Mouse (Mus musculus) mature B cell (primary cell): ENCODE measurements around the gene Gm48551.

ENCODE experiments used
- in situ Hi-C: fragments of 300-500 bp; cut with MboI; formaldehyde crosslinking; loops from 2 replicates; pipeline ENCODE4 v1.14.3; 2019

The Gm48551 gene

GRCm38 (mm10) chr10:81383802-81384604 lies at the start of gene Gm48551, which contains the start of gene Dohh:
Gm48551 (plus strand) TSS chr10:81384466.
Dohh (plus strand) TSS chr10:81384428.
- in situ Hi-C loops: no loop called here

GRCm38 (mm10) chr10:81335393-81336340 lies 48.6 kb upstream of the Gm48551 start:
- in situ Hi-C loops: no loop called here

- in situ Hi-C loops: no loop called here
Measured at GRCm38 (mm10) chr10:81336558-81336957, 47.7 kb upstream of the Gm48551 start.

- in situ Hi-C loops: loop anchor here (10.0 kb wide), 1 partner anchor 46 kb away; the partner anchor contains the start of genes Pip5k1c and Tjp3
Measured at GRCm38 (mm10) chr10:81340551-81341332, 43.5 kb upstream of the Gm48551 start.

- in situ Hi-C loops: loop anchor here (10.0 kb wide), 1 partner anchor 47 kb away; the partner anchor contains the start of genes Pip5k1c and Tjp3
Measured at GRCm38 (mm10) chr10:81341333-81341949, 42.8 kb upstream of the Gm48551 start.

- in situ Hi-C loops: loop anchor here (10.0 kb wide), 1 partner anchor 48 kb away; the partner anchor contains the start of genes Pip5k1c and Tjp3
Measured at GRCm38 (mm10) chr10:81342686-81343505, 41.4 kb upstream of the Gm48551 start, which contains the start of gene Gipc3. Gipc3 (minus strand) TSS chr10:81343266.

- in situ Hi-C loops: loop anchor here (10.0 kb wide), 1 partner anchor 50 kb away; the partner anchor contains the start of genes Pip5k1c and Tjp3
Measured at GRCm38 (mm10) chr10:81344421-81345161, 39.7 kb upstream of the Gm48551 start.

- in situ Hi-C loops: loop anchor here (10.0 kb wide), 1 partner anchor 50 kb away; the partner anchor contains the start of genes Pip5k1c and Tjp3
Measured at GRCm38 (mm10) chr10:81345162-81345534, 39.1 kb upstream of the Gm48551 start.

GRCm38 (mm10) chr10:81346453-81347067 lies 37.7 kb upstream of the Gm48551 start:
- in situ Hi-C loops: loop anchor here (10.0 kb wide), 1 partner anchor 52 kb away; the partner anchor contains the start of genes Pip5k1c and Tjp3

- in situ Hi-C loops: loop anchor here (10.0 kb wide), 1 partner anchor 54 kb away; the partner anchor contains the start of genes Pip5k1c and Tjp3
Measured at GRCm38 (mm10) chr10:81349146-81349545, 35.1 kb upstream of the Gm48551 start.

- in situ Hi-C loops: loop anchor here (10.0 kb wide), 1 partner anchor 55 kb away; the partner anchor contains the start of genes Pip5k1c and Tjp3
Measured at GRCm38 (mm10) chr10:81349961-81350350, 34.3 kb upstream of the Gm48551 start.

GRCm38 (mm10) chr10:81350351-81351063 lies 33.8 kb upstream of the Gm48551 start, which contains the start of gene Hmg20b:
Hmg20b (minus strand) TSS chr10:81350480.
- in situ Hi-C loops: no loop called here

GRCm38 (mm10) chr10:81351678-81352291 lies 32.5 kb upstream of the Gm48551 start:
- in situ Hi-C loops: no loop called here

GRCm38 (mm10) chr10:81354738-81355477 lies 29.4 kb upstream of the Gm48551 start:
- in situ Hi-C loops: no loop called here

- in situ Hi-C loops: no loop called here
Measured at GRCm38 (mm10) chr10:81355533-81355932, 28.7 kb upstream of the Gm48551 start.

- in situ Hi-C loops: no loop called here
Measured at GRCm38 (mm10) chr10:81356352-81356990, 27.8 kb upstream of the Gm48551 start.
